Mouse (Mus musculus) spleen, adult 2 months (tissue): Measurements from ENCODE around the gene Gpm6b.

Experiments
- CTCF ChIP-seq: fragments of 200-500 bp; IDR thresholded peaks from 2 replicates; pipeline ENCODE4 v1.5.1; 2011; ENCODE audit warnings: mild to moderate bottlenecking, inconsistent platforms; ENCODE audit not compliant: insufficient read depth, insufficient read length, insufficient replicate concordance; ENCODE audit errors: extremely low read depth
- POLR2A ChIP-seq: fragments of 200-500 bp; IDR thresholded peaks from 2 replicates; pipeline ENCODE4 v1.6.1; 2011; ENCODE audit warnings: low read depth, low read length, inconsistent platforms

DNA sequence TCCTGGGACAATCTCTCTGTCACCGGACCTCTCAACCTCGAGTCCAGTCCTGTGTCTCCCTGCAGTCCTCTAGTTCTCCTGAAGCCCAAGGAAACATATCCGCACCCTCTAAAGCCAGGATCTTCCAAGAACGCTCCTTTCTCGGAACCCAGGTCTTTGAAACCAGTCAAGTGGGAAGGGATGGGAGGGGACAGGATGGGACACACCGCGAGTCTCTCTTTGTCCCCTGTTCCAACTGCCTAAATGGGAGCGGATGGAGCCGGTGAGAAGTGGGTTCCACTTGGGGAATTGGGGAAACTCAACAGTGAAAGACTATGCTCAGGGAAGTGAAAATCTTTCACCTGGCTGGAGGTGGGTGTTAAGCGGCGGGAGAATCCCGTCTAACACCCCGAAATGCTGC, 809 bp downstream of the Gpm6b start:
- no peak for TF ChIP-seq CTCF
- TF ChIP-seq POLR2A = no peak
